Mouse (Mus musculus): ENCODE results near the gene H2-Q2. TPM values are rescaled to one million over a fixed set of nuclear protein-coding genes. Genes with fewer than 3 reads are reported as not detected.

Gene H2-Q2
- polyA plus RNA-seq, 2 experiments, result 0.15 to 0.16 TPM

Other genes starting within 250 kb of the H2-Q2 start
- not detected in 2 replicates for gene Ly6g5c, start 234.0 kb upstream of the H2-Q2 start, polyA plus RNA-seq (2012; rRNA removed)
- gene Ly6g5c, start 234.0 kb upstream of the H2-Q2 start, polyA plus RNA-seq (2014; fragmentation: Nextera tagmentation; extraction: Ambion mirVana), result not detected in 2 replicates
- 2.1 and 3.5 TPM in 2 replicates for gene Ly6g5b, start 226.8 kb upstream of the H2-Q2 start, polyA plus RNA-seq (2012; rRNA removed)
- gene Ly6g5b, start 226.8 kb upstream of the H2-Q2 start, polyA plus RNA-seq (2014; fragmentation: Nextera tagmentation; extraction: Ambion mirVana), result 0.59 and 0.68 TPM in 2 replicates
- gene Gpank1, start 220.8 kb upstream of the H2-Q2 start, polyA plus RNA-seq (2012; rRNA removed), result 13.6 and 15.1 TPM in 2 replicates
- gene Gpank1, start 220.8 kb upstream of the H2-Q2 start, polyA plus RNA-seq (2014; fragmentation: Nextera tagmentation; extraction: Ambion mirVana), result 17.5 and 20.0 TPM in 2 replicates
- gene Csnk2b, start 220.2 kb upstream of the H2-Q2 start, polyA plus RNA-seq (2012; rRNA removed), result 181 and 250 TPM in 2 replicates
- gene Csnk2b, start 220.2 kb upstream of the H2-Q2 start, polyA plus RNA-seq (2014; fragmentation: Nextera tagmentation; extraction: Ambion mirVana), result 275 and 308 TPM in 2 replicates
- gene D17H6S53E, start 215.9 kb upstream of the H2-Q2 start, polyA plus RNA-seq (2012; rRNA removed), result 5.7 and 6.6 TPM in 2 replicates
- gene D17H6S53E, start 215.9 kb upstream of the H2-Q2 start, polyA plus RNA-seq (2014; fragmentation: Nextera tagmentation; extraction: Ambion mirVana), result 6.4 and 8.2 TPM in 2 replicates
- 1.1 and 1.7 TPM in 2 replicates for gene Apom, start 210.2 kb upstream of the H2-Q2 start, polyA plus RNA-seq (2012; rRNA removed)
- 0.26 TPM in 1 of 2 replicates, not detected in the other for gene Apom, start 210.2 kb upstream of the H2-Q2 start, polyA plus RNA-seq (2014; fragmentation: Nextera tagmentation; extraction: Ambion mirVana)
- gene Bag6, start 207.1 kb upstream of the H2-Q2 start, polyA plus RNA-seq (2012; rRNA removed), result 265 and 361 TPM in 2 replicates
- 76.2 and 82.8 TPM in 2 replicates for gene Bag6, start 207.1 kb upstream of the H2-Q2 start, polyA plus RNA-seq (2014; fragmentation: Nextera tagmentation; extraction: Ambion mirVana)
- 404 and 512 TPM in 2 replicates for gene Prrc2a, start 177.3 kb upstream of the H2-Q2 start, polyA plus RNA-seq (2012; rRNA removed)
- 192 and 196 TPM in 2 replicates for gene Prrc2a, start 177.3 kb upstream of the H2-Q2 start, polyA plus RNA-seq (2014; fragmentation: Nextera tagmentation; extraction: Ambion mirVana)
- gene Aif1, start 166.2 kb upstream of the H2-Q2 start, polyA plus RNA-seq (2012; rRNA removed), result 4.0 and 4.8 TPM in 2 replicates
- 13.1 and 15.7 TPM in 2 replicates for gene Aif1, start 166.2 kb upstream of the H2-Q2 start, polyA plus RNA-seq (2014; fragmentation: Nextera tagmentation; extraction: Ambion mirVana)
- 21.8 and 24.4 TPM in 2 replicates for gene Lst1, start 153.8 kb upstream of the H2-Q2 start, polyA plus RNA-seq (2012; rRNA removed)
- gene Lst1, start 153.8 kb upstream of the H2-Q2 start, polyA plus RNA-seq (2014; fragmentation: Nextera tagmentation; extraction: Ambion mirVana), result 23.2 and 29.2 TPM in 2 replicates
- gene Ltb, start 147.8 kb upstream of the H2-Q2 start, polyA plus RNA-seq (2012; rRNA removed), result 1.7 and 3.0 TPM in 2 replicates
- gene Ltb, start 147.8 kb upstream of the H2-Q2 start, polyA plus RNA-seq (2014; fragmentation: Nextera tagmentation; extraction: Ambion mirVana), result 1.1 and 1.4 TPM in 2 replicates
- gene Tnf, start 140.2 kb upstream of the H2-Q2 start, polyA plus RNA-seq (2012; rRNA removed), result 1.1 and 1.3 TPM in 2 replicates
- gene Tnf, start 140.2 kb upstream of the H2-Q2 start, polyA plus RNA-seq (2014; fragmentation: Nextera tagmentation; extraction: Ambion mirVana), result 0.28 and 0.73 TPM in 2 replicates
- gene Lta, start 136.9 kb upstream of the H2-Q2 start, polyA plus RNA-seq (2012; rRNA removed), result 0.36 and 0.39 TPM in 2 replicates
- 0.14 TPM in 1 of 2 replicates, not detected in the other for gene Lta, start 136.9 kb upstream of the H2-Q2 start, polyA plus RNA-seq (2014; fragmentation: Nextera tagmentation; extraction: Ambion mirVana)
- gene Gm16181, start 121.4 kb upstream of the H2-Q2 start, polyA plus RNA-seq (2012; rRNA removed), result 0.26 TPM in 1 of 2 replicates, not detected in the other
- not detected in 2 replicates for gene Gm16181, start 121.4 kb upstream of the H2-Q2 start, polyA plus RNA-seq (2014; fragmentation: Nextera tagmentation; extraction: Ambion mirVana)
- 11.2 and 12.0 TPM in 2 replicates for gene Atp6v1g2, start 108.6 kb upstream of the H2-Q2 start, polyA plus RNA-seq (2012; rRNA removed)
- 3.6 and 4.9 TPM in 2 replicates for gene Atp6v1g2, start 108.6 kb upstream of the H2-Q2 start, polyA plus RNA-seq (2014; fragmentation: Nextera tagmentation; extraction: Ambion mirVana)
- gene Nfkbil1, start 106.5 kb upstream of the H2-Q2 start, polyA plus RNA-seq (2012; rRNA removed), result 17.0 and 19.6 TPM in 2 replicates
- 4.9 and 5.9 TPM in 2 replicates for gene Nfkbil1, start 106.5 kb upstream of the H2-Q2 start, polyA plus RNA-seq (2014; fragmentation: Nextera tagmentation; extraction: Ambion mirVana)
- 877 and 1,003 TPM in 2 replicates for gene Ddx39b, start 100.5 kb upstream of the H2-Q2 start, polyA plus RNA-seq (2012; rRNA removed)
- gene Ddx39b, start 100.5 kb upstream of the H2-Q2 start, polyA plus RNA-seq (2014; fragmentation: Nextera tagmentation; extraction: Ambion mirVana), result 416 and 445 TPM in 2 replicates
- 26.0 and 27.2 TPM in 2 replicates for gene H2-D1, start 79.5 kb upstream of the H2-Q2 start, polyA plus RNA-seq (2012; rRNA removed)
- 49.3 and 53.9 TPM in 2 replicates for gene H2-D1, start 79.5 kb upstream of the H2-Q2 start, polyA plus RNA-seq (2014; fragmentation: Nextera tagmentation; extraction: Ambion mirVana)
- 0.01 and 0.05 TPM in 2 replicates for gene H2-Q1, start 21.8 kb upstream of the H2-Q2 start, polyA plus RNA-seq (2012; rRNA removed)
- gene H2-Q1, start 21.8 kb upstream of the H2-Q2 start, polyA plus RNA-seq (2014; fragmentation: Nextera tagmentation; extraction: Ambion mirVana), result not detected in 2 replicates
- 15.2 and 15.5 TPM in 2 replicates for gene H2-Q4, start 37.4 kb downstream of the H2-Q2 start, polyA plus RNA-seq (2012; rRNA removed)
- gene H2-Q4, start 37.4 kb downstream of the H2-Q2 start, polyA plus RNA-seq (2014; fragmentation: Nextera tagmentation; extraction: Ambion mirVana), result 2.8 and 3.5 TPM in 2 replicates
- 0.73 and 1.00 TPM in 2 replicates for gene H2-Q6, start 82.6 kb downstream of the H2-Q2 start, polyA plus RNA-seq (2012; rRNA removed)
- gene H2-Q6, start 82.6 kb downstream of the H2-Q2 start, polyA plus RNA-seq (2014; fragmentation: Nextera tagmentation; extraction: Ambion mirVana), result 0.41 and 0.53 TPM in 2 replicates
- 8.9 and 9.9 TPM in 2 replicates for gene H2-Q7, start 96.9 kb downstream of the H2-Q2 start, polyA plus RNA-seq (2012; rRNA removed)
- gene H2-Q7, start 96.9 kb downstream of the H2-Q2 start, polyA plus RNA-seq (2014; fragmentation: Nextera tagmentation; extraction: Ambion mirVana), result 3.1 and 4.2 TPM in 2 replicates
- 0.76 and 0.87 TPM in 2 replicates for gene H2-Q10, start 127.8 kb downstream of the H2-Q2 start, polyA plus RNA-seq (2012; rRNA removed)
- 0.28 and 0.62 TPM in 2 replicates for gene H2-Q10, start 127.8 kb downstream of the H2-Q2 start, polyA plus RNA-seq (2014; fragmentation: Nextera tagmentation; extraction: Ambion mirVana)
- 0.06 and 0.09 TPM in 2 replicates for gene Pou5f1, start 163.8 kb downstream of the H2-Q2 start, polyA plus RNA-seq (2012; rRNA removed)
- gene Pou5f1, start 163.8 kb downstream of the H2-Q2 start, polyA plus RNA-seq (2014; fragmentation: Nextera tagmentation; extraction: Ambion mirVana), result not detected in 2 replicates
- 73.8 and 82.6 TPM in 2 replicates for gene Tcf19, start 174.6 kb downstream of the H2-Q2 start, polyA plus RNA-seq (2012; rRNA removed)
- 75.5 and 84.3 TPM in 2 replicates for gene Tcf19, start 174.6 kb downstream of the H2-Q2 start, polyA plus RNA-seq (2014; fragmentation: Nextera tagmentation; extraction: Ambion mirVana)
- gene Cchcr1, start 174.9 kb downstream of the H2-Q2 start, polyA plus RNA-seq (2012; rRNA removed), result 41.2 and 43.2 TPM in 2 replicates
- 11.6 and 13.9 TPM in 2 replicates for gene Cchcr1, start 174.9 kb downstream of the H2-Q2 start, polyA plus RNA-seq (2014; fragmentation: Nextera tagmentation; extraction: Ambion mirVana)
- gene Psors1c2, start 191.0 kb downstream of the H2-Q2 start, polyA plus RNA-seq (2012; rRNA removed), result 1.0 and 2.2 TPM in 2 replicates
- 0.39 and 1.5 TPM in 2 replicates for gene Psors1c2, start 191.0 kb downstream of the H2-Q2 start, polyA plus RNA-seq (2014; fragmentation: Nextera tagmentation; extraction: Ambion mirVana)
- gene Cdsn, start 209.9 kb downstream of the H2-Q2 start, polyA plus RNA-seq (2012; rRNA removed), result 0.09 and 0.31 TPM in 2 replicates
- gene Cdsn, start 209.9 kb downstream of the H2-Q2 start, polyA plus RNA-seq (2014; fragmentation: Nextera tagmentation; extraction: Ambion mirVana), result 0.07 and 0.17 TPM in 2 replicates
- gene 2300002M23Rik, start 225.2 kb downstream of the H2-Q2 start, polyA plus RNA-seq (2012; rRNA removed), result 0.21 and 0.24 TPM in 2 replicates
- gene 2300002M23Rik, start 225.2 kb downstream of the H2-Q2 start, polyA plus RNA-seq (2014; fragmentation: Nextera tagmentation; extraction: Ambion mirVana), result not detected in 2 replicates